Mouse (Mus musculus) embryo, embryonic 9.5 days (tissue): ENCODE measurements around the gene Ltc4s.
A peak's percentile ranks its signal among the peaks of the same experiment; 100 is the strongest.

Experiments used
- DNase-seq: peaks from one replicate; pipeline ENCODE4 v3.0.0-alpha.2; 2017; ENCODE audit errors: extremely low spot score

The Ltc4s gene

DNA sequence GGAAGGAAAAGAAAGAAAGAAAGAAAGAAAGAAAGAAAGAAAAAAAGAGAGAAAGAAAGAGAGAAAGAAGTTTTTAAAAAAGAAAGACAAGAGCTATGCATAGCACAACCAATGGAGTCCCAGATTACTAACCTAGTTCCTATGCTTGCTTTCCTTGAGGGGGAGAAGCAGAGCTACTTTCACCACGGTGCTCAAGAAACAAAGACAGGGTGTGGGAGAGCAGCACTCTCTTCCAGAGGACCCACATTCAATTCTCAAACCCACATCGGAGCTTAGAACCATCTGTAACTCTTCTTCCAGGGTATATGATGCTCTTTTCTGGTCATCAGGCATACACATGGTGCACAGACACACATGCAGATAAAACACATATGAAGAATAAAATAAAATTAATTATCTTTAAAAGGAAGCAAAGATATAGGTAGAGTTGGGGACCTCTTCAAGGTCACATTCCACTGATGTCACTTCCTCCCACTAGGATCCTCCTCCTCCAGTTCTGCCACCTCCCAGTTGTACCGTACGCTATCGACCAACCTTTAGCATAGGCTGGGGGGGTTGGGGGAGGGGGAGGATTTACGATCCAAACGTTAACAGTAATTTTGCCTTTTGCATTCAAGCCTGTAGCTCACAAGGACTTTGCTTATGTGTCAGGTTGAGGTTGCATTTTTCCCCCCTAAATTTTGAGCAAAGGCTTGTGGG, 10.2 kb upstream of the Ltc4s start:
- DNase-seq, result no peak

- DNase-seq, result no peak
Measured at GRCm38 (mm10) chr11:50245269-50245668, 6.9 kb upstream of the Ltc4s start.

DNA sequence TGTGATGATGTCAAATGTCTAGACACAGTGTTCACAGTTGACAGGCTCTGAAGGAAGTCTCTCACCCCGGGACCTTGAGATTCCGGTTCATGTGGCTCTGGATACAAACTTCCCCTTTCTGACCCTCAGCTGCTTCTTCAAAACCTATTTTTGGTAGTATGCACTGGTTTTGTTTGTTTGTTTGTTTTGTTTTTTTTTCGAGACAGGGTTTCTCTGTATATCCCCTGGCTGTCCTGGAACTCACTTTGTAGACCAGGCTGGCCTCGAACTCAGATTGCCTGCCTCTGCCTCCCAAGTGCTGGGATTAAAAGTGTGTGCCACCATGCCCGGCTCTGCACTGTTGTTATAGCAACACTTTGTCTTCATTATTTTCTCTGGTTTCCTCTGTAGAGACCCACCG, 5.5 kb upstream of the Ltc4s start:
- DNase-seq, result no peak

DNA sequence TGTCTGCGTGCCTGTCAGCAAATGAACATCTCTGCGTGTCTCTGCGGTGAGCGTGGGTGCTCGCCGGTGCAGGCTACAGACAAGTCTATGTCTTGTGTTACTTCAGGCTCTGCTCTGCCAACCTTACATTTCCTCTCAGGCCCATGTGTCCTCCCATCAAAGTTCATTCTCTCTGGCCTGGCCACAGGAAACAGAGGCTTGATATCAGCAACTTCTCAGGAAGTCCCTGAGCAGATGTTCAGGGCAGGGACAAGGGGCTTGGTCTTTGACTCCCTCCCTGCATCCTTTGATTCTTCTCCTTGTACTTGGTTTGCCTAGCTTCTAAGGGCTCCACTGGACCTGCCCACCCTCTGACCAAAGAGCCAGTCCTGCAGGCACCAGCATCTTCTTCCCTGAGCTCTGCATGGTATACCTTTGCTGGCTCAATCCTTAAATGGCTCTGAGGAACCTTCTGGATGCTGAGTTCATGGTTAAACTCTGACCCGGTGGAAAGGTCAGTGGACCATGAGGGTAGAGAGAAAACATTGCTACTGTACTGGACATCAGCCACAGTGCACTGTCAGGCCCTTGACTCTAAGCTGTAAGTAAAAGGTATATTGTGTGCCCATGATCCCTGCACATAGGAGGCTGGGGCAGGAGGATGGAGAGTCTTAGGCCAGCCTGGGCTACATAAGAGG, 2.0 kb upstream of the Ltc4s start:
- no peak for DNase-seq

- DNase-seq, result no peak
Measured at GRCm38 (mm10) chr11:50238821-50239791, 690 bp upstream of the Ltc4s start.

DNA sequence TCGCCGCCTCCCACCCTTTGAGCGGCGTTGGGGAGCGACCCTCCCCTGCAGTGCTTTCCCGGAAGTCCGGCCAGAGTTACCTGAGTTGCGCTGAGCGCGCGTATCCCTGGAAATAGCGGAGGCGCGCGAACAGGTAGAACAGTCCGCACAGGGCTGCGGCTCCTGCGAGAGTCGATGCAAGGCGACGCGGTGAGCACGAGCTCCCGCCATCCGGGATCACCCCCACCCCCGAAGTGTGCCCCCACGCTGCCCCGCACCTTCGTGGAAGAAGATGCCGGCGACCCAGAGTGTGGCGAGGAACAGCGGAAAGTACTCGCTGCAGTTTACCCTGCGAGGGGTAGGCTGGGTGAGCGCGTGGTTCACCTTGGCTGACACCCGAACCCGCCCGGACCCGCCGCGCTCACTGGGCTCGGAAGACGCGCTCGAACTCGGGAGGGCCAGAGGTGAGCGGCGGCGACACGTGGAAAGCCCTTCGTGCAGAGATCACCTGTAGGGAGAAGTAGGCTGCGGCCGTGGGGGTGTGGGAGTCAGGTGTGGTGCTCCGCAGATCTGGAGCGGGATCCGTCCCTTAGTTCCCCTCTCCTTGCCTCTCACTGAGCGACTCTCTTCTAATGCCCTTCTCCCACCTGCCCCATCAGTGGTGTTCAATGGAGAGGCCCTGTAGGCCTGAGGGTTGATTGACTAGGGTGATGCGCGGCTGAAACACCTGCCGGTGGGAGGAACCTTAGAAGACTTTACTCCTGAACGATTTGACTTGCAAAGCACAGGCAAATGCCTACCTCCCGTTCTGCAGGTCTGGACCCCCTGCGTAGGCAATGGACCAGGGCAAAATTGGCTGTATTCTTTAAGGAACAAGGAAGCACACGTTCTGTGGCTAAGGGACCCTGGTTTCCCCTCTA, 1.2 kb downstream of the Ltc4s start:
- no peak for DNase-seq

DNA sequence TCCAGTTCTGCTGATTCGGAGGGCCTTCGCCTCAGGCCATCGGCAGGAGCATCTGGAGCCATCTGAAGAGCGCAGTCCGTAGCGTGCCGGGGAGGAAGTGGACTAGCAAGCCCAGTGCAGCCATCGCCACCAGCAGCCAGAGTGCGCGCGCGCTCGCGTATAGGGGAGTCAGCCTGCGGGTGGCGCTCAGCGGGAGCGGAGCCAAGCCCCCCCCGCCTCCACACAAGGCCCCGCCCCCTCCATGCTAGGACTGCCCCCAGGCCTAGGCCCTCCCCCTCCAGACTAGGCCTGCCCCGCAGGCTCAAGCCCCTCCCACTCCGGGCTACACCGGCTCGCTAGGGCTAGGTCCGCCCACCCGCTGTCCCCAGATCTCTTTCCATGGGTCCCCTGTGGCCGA, 1.9 kb downstream of the Ltc4s start:
- DNase-seq, result peak; percentile 91

- no peak for DNase-seq
Measured at GRCm38 (mm10) chr11:50234606-50235005, 3.8 kb downstream of the Ltc4s start.

DNA sequence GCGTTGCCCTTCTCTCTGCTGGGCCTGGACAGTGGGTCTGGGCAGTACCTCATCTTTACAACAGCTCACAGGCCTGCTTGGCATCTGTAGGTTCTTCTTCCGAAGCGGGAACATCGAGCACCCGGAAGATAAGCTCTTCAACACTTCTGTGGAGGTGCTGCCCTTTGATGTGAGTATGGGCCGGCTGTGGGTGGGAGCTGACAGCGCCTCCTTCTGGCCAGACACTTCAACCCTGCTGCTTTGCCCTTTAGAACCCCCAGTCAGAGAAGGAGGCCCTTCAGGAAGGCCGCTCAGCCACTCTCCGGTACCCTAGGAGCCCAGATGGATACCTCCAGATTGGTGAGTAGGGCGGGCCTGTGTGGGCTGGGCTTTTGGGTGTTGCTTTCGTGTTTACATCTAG, 4.4 kb downstream of the Ltc4s start:
- DNase-seq, result no peak

DNA sequence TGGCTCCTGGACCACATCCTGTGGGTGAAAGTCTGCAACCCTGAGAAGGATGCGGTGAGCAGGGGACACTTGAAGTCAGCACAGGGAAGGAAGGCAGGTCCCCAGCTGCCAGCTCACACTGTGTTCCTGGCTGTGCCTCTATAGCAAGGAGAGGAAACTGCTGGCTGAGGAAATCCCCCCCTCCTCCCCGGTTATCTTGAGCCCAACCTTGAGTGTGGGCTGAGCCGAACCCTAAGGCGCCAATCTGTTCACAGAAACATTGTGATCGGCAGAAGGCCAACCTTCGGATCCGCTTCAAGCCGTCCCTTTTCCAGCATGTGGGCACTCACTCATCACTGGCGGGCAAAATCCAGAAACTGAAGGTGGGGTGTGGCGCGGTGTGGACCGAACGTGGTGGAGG, 5.4 kb downstream of the Ltc4s start:
- no peak for DNase-seq

- DNase-seq, result peak; percentile 64
Measured at GRCm38 (mm10) chr11:50231411-50231810, 7.0 kb downstream of the Ltc4s start.

GRCm38 (mm10) chr11:50230481-50231304, 7.7 kb downstream of the Ltc4s start:
- no peak for DNase-seq

DNA sequence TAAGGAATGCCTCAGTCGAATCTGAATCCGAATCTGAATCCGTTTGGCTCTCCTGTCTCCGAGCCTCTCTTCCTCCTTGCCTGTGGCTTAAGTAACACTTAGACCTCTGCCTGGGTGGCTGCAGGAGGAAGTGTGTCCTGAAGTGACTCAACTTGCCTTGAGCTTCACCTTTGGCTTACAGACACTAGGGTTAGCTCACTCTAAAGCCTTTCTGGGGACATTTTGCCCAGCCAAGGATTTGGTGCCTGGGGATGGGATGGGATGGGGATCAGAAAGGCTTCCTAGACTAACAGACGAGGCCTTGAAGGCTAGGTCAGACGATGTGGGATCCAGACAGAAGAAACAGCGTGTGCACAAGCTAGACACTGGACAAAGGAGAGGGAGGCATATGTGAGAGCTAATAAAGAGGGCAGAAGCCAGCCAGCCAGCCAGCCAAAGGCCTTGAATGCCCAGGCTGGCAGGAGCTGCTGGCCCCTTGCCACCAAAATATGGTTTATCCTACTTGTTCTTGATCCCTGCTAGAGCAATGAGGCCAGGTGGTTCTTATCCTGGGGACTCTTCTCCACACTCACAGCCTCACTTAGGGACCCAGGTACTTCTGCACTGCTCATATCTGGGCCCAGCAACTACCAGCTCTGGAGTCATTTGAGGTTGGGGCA, 9.0 kb downstream of the Ltc4s start:
- no peak for DNase-seq

GRCm38 (mm10) chr11:50228772-50229171, 9.6 kb downstream of the Ltc4s start:
- peak; percentile 62 for DNase-seq

- DNase-seq, result no peak
Measured at GRCm38 (mm10) chr11:50227736-50228135, 10.7 kb downstream of the Ltc4s start.

DNA sequence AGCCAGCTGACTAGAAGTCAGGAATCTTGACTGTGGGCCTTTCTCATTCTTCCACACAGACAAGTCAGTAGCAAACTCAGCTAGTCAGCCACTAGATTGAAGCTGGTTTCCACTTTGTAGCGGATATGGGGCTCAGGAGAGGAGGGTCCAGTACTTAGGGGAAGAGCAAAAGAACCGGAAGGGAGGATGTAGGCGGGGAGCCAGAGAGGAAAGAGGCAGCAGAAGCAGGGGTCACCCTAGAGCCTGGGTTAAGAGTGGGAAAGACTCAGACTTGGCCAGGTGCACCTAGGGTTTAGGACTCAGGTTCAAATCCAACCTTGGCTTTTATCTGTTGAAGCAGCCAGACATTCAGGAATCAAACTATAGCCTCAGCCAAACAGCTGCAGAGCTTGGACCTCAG, 11.2 kb downstream of the Ltc4s start:
- no peak for DNase-seq

DNA sequence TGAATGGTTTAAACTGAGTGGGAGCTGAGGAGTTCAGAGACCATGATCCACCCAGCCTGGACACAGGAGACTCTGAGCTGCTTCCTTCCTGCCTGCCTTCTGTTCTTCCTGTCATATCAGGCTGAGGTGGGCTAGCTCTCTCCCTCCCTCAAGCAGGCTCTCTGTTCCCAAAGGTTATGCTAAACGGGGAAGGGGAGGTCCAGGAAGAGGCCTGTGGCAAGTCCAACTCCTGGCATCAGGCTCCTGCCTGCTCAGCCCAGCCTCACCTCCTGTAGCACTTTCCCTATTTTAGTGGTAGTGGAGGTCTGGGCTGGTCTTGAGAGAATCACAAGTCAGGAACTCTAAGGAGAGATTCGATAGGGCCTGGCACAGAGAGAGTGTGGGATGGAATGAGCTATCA, 12.0 kb downstream of the Ltc4s start:
- no peak for DNase-seq

DNA sequence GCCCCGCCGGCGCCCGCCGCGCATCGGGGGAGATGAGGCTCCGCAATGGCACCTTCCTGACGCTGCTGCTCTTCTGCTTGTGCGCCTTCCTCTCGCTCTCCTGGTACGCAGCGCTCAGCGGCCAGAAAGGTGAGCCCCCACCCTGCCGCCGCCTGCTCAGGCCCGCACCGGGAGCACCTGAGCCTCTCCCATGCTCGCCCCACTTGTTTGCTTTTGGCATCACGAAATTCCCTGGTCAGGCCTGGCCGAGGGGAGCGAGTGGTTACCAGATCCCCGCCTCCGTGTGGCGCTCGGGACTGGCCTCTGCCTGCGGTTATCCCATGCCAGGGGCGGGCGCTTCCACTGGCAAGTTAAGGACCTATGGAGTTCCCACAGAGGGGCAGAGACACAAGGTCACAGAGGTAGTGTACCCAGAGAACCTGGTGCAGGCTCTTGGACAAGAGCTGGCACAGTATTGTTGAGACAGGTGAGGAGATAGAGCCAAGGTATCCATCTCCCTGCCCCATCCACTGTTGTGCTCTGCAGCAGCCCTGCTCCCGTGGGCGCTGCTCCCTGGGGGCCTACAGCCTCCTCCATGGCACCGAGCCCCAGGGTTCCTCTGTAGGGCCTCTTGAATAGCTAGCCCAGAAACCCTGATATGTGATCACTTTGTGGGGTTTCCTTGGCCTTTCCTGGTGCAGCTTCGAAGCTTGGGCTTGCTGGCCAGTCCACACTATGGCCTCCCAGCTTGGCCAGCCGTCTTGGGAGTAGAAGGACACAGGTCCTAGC, 12.6 kb downstream of the Ltc4s start:
- peak; percentile 40 for DNase-seq
